Mouse (Mus musculus): ENCODE measurements around the gene Ccdc71l.
A peak's percentile ranks its signal among the peaks of the same experiment; 100 is the strongest.

The Ccdc71l gene

GRCm38 (mm10) chr12:32378528-32379295, at the start of gene Ccdc71l:
Gene Ccdc71l, plus strand, starts transcription at chr12:32378704.
- peak; percentile 84 to 90 for DNase-seq

- no peak for DNase-seq
These were observed 39.4 kb upstream of the Ccdc71l start for GRCm38 (mm10) chr12:32339078-32339477.

DNA sequence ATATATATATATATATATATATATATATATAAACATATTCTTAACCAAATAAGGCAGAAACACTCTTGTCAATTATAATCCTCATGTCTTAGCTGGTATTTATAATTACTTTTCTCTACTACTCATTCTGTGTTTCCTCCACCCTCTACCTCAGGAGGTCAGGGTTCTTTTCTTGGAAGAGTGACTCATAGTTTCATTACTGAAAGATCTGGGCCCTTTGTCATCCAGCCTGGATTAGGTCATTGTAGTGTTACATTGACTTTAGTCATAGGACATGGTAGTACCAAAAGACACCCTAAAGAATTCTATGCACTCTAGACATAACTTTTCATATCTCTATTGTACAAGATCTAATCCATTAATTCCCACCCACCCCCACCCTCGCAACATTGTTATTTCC, 35.0 kb upstream of the Ccdc71l start:
- DNase-seq: no peak

DNA sequence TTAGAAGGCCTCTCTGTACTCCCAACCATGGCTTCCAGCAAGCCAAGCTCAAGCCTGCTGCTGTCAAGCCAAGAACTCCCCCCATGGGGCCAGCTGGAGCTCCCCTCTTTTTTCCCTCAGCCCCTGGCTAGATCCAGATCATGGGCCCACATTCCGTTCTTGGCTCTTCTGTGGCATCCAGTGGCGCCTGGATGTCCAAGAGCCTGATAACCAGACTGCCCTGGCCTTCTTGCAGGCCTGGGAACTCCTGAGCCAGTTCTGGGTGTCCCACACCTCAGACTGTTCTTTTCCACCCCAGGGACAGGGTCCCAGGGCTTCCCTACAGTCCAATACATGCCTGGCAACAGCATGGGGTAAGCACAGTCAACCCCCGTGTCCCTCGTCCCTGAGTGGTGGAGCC, 32.4 kb upstream of the Ccdc71l start:
- no peak for DNase-seq

- no peak for DNase-seq
These were observed 30.0 kb upstream of the Ccdc71l start for GRCm38 (mm10) chr12:32348493-32348892.

DNA sequence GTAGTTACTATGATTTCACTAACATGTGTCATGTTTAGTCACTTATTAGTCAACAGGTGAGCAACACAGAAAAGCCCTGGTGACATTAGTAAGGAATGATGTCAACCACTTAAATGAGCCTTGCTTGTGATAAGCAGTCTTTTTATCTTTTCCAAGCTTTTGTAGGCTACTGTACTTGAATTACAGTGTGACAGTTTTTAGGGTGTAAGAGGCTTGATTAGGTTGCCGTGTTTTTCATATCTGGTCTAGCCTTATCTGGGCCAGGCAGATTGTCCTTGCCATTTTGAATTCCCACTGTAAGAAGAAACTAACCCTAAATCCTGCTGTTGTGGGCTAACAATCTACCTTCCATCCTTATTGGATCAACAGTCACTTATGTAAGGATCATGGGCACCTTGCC, 26.6 kb upstream of the Ccdc71l start:
- DNase-seq: no peak

DNA sequence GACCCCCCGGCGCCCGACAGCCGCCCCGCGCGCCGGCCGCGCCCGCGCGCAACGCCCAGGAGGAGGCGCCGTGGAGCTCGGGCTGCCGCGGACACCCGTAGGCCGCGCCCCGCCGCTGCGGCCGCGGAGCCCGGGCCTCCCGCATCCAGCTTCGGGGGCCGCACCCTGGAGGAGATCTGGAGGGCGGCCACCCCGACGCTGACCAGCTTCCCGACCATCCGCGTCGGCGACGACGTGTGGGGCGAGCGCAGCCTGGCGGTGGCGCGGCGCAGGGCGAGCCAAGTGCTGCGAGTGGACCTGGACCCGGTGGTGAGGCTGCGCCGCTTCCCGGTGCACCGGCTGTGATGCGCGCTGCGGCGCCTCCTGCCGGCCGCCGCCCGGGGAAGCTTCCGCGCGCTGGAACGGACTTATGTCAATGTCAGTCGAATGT, 807 bp downstream of the Ccdc71l start:
- DNase-seq: peak; percentile 84 to 92

DNA sequence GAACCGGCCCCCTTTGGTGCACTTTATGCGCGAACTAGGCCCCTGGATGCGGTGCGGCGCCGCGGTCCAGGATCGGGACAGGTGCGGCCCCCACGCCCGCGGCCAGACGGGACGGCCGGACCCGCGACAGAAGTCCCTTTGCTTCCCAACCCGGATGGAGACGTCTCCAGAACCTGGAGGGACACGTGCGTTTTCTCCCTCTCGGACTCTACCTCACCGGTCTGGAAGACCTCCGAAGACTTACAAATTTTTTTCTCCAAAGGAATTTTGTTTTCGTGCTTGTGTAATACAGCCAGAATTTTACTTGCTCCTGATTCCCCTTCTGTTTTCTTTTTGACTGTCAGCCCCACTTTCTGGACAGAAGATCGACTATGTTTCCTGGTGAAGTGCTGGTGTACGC, 1.2 kb downstream of the Ccdc71l start:
- DNase-seq: no peak

- DNase-seq: no peak
These were observed 2.0 kb downstream of the Ccdc71l start for GRCm38 (mm10) chr12:32380457-32380856.

- no peak for DNase-seq
These were observed 2.5 kb downstream of the Ccdc71l start for GRCm38 (mm10) chr12:32381011-32381410.

GRCm38 (mm10) chr12:32419537-32419936, 41.0 kb downstream of the Ccdc71l start:
- DNase-seq: no peak

GRCm38 (mm10) chr12:32427832-32428231, 49.3 kb downstream of the Ccdc71l start:
- no peak for DNase-seq

DNA sequence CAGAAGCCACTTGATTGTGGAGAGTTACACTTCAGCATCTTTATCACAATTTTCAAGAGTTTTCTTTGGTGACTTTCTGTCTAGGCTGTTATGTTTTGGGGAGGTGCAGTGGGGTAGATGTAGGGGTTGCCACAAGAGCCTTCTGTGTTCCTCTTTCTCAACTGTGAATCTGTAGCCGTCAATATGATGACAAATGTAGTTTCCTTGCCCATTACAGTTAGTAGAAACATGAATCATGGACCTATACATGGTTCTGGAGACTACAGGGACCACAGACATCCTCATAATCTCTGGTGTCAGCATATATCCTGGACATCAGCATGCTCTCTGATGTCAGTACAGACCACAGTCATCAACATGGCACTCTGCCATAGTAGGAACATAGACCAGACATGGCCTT, 52.5 kb downstream of the Ccdc71l start:
- DNase-seq: no peak
